Mouse (Mus musculus): ENCODE measurements around the gene Ube2c. TPM values are rescaled to one million over a fixed set of nuclear protein-coding genes. Genes with fewer than 3 reads are reported as not detected.

Ube2c gene
- polyA plus RNA-seq (2012; rRNA removed), result 340 and 341 TPM in 2 replicates

GRCm38 (mm10) chr2:164769258-164770037, at the start of gene Ube2c:
Gene Ube2c (plus strand): TSS chr2:164769898.

GRCm38 (mm10) chr2:164745843-164746479, 23.7 kb upstream of the Ube2c start, which contains the start of the genes Wfdc3 and Dnttip1:
Gene Wfdc3 (minus strand): TSS chr2:164745931.
Gene Dnttip1 (plus strand): TSS chr2:164745983.

GRCm38 (mm10) chr2:164779481-164780086, 9.9 kb downstream of the Ube2c start, which contains the start of gene Tnnc2:
Gene Tnnc2 (minus strand): TSS chr2:164779967.

GRCm38 (mm10) chr2:164785481-164786387, 16.0 kb downstream of the Ube2c start, which contains the start of gene Snx21:
Gene Snx21 (plus strand): TSS chr2:164785823.

GRCm38 (mm10) chr2:164804533-164805331, 35.0 kb downstream of the Ube2c start, which contains the start of the genes Acot8 and Zswim3:
Gene Acot8 (minus strand): TSS chr2:164804882.
Gene Zswim3 (plus strand): TSS chr2:164805098.

GRCm38 (mm10) chr2:164822636-164823165, 53.0 kb downstream of the Ube2c start, which contains the start of gene Zswim1:
Gene Zswim1 (plus strand): TSS chr2:164822686.

Other genes starting within 250 kb of the Ube2c start
- 20.7 and 21.6 TPM in 2 replicates for gene Wfdc2, start 207.5 kb upstream of the Ube2c start, polyA plus RNA-seq (2012; rRNA removed)
- not detected in 2 replicates for gene Spint3, start 196.4 kb upstream of the Ube2c start, polyA plus RNA-seq (2012; rRNA removed)
- 0.06 TPM in 1 of 2 replicates, not detected in the other for gene Wfdc6a, start 184.5 kb upstream of the Ube2c start, polyA plus RNA-seq (2012; rRNA removed)
- gene Eppin, start 176.3 kb upstream of the Ube2c start, polyA plus RNA-seq (2012; rRNA removed), result 0.09 TPM in 1 of 2 replicates, not detected in the other
- not detected in 2 replicates for gene Wfdc6b, start 156.4 kb upstream of the Ube2c start, polyA plus RNA-seq (2012; rRNA removed)
- not detected in 2 replicates for gene Wfdc8, start 156.3 kb upstream of the Ube2c start, polyA plus RNA-seq (2012; rRNA removed)
- gene Wfdc16, start 131.1 kb upstream of the Ube2c start, polyA plus RNA-seq (2012; rRNA removed), result not detected in 2 replicates
- gene Wfdc10, start 113.9 kb upstream of the Ube2c start, polyA plus RNA-seq (2012; rRNA removed), result 0.30 and 0.42 TPM in 2 replicates
- not detected in 2 replicates for gene Wfdc9, start 113.3 kb upstream of the Ube2c start, polyA plus RNA-seq (2012; rRNA removed)
- gene Wfdc11, start 95.8 kb upstream of the Ube2c start, polyA plus RNA-seq (2012; rRNA removed), result not detected in 2 replicates
- gene Wfdc13, start 84.8 kb upstream of the Ube2c start, polyA plus RNA-seq (2012; rRNA removed), result 0.06 and 0.20 TPM in 2 replicates
- gene Spint4, start 71.4 kb upstream of the Ube2c start, polyA plus RNA-seq (2012; rRNA removed), result not detected in 2 replicates
- gene Spint5, start 54.6 kb upstream of the Ube2c start, polyA plus RNA-seq (2012; rRNA removed), result not detected in 2 replicates
- gene Wfdc3, start 24.0 kb upstream of the Ube2c start, polyA plus RNA-seq (2012; rRNA removed), result 0.35 and 0.89 TPM in 2 replicates
- 62.3 and 91.0 TPM in 2 replicates for gene Dnttip1, start 23.9 kb upstream of the Ube2c start, polyA plus RNA-seq (2012; rRNA removed)
- gene Tnnc2, start 10.1 kb downstream of the Ube2c start, polyA plus RNA-seq (2012; rRNA removed), result 1.6 and 29.6 TPM in 2 replicates
- gene Snx21, start 15.9 kb downstream of the Ube2c start, polyA plus RNA-seq (2012; rRNA removed), result 9.0 and 10.5 TPM in 2 replicates
- 19.5 and 26.6 TPM in 2 replicates for gene Acot8, start 35.0 kb downstream of the Ube2c start, polyA plus RNA-seq (2012; rRNA removed)
- gene Zswim3, start 35.2 kb downstream of the Ube2c start, polyA plus RNA-seq (2012; rRNA removed), result 4.5 and 6.2 TPM in 2 replicates
- 6.0 and 9.0 TPM in 2 replicates for gene Zswim1, start 52.8 kb downstream of the Ube2c start, polyA plus RNA-seq (2012; rRNA removed)
- 0.35 TPM in 1 of 2 replicates, not detected in the other for gene Spata25, start 58.6 kb downstream of the Ube2c start, polyA plus RNA-seq (2012; rRNA removed)
- 69.6 and 100 TPM in 2 replicates for gene Ctsa, start 63.0 kb downstream of the Ube2c start, polyA plus RNA-seq (2012; rRNA removed)
- gene Neurl2, start 63.6 kb downstream of the Ube2c start, polyA plus RNA-seq (2012; rRNA removed), result 5.9 and 6.0 TPM in 2 replicates
- gene Pltp, start 87.8 kb downstream of the Ube2c start, polyA plus RNA-seq (2012; rRNA removed), result 42.5 and 58.0 TPM in 2 replicates
- 40.0 and 53.1 TPM in 2 replicates for gene Pcif1, start 109.4 kb downstream of the Ube2c start, polyA plus RNA-seq (2012; rRNA removed)
- gene Zfp335, start 141.9 kb downstream of the Ube2c start, polyA plus RNA-seq (2012; rRNA removed), result 18.2 and 29.1 TPM in 2 replicates
- 1.2 and 1.6 TPM in 2 replicates for gene Mmp9, start 170.9 kb downstream of the Ube2c start, polyA plus RNA-seq (2012; rRNA removed)
- gene Slc12a5, start 190.9 kb downstream of the Ube2c start, polyA plus RNA-seq (2012; rRNA removed), result 12.9 and 13.2 TPM in 2 replicates